Mouse (Mus musculus): ENCODE results near the gene Pxylp1. TPM values are rescaled to one million over a fixed set of nuclear protein-coding genes. Genes with fewer than 3 reads are reported as not detected.

Pxylp1 gene
- total and polyA plus RNA-seq, 3 experiments = 7.8 to 10.1 (median 8.3) TPM

GRCm38 (mm10) chr9:96867165-96867564 lies 25.3 kb downstream of the Pxylp1 start:
- peaks cover 2% of the 10 kb centered on the region for H3K9me3 ChIP-seq (replicated peaks; ENCODE audit: low read length)
- H3K9ac ChIP-seq (ENCODE audit: insufficient read depth, low read depth) = no peak overlapping the region
- peaks cover 0 to 4% of the 10 kb centered on the region in 2 experiments for H3K36me3 ChIP-seq (replicated peaks in 1 of 2; ENCODE audit: control insufficient read depth in 1 of 2, insufficient read depth in 1 of 2, low read length in 1 of 2)
- H3K4me3 ChIP-seq (replicated peaks in 1 of 3; ENCODE audit: low read depth in 2 of 3, low read length in 2 of 3, poor library complexity in 1 of 3) = no peak overlapping the region
- H3K27ac ChIP-seq (ENCODE audit: insufficient read depth, low read depth) = no peak overlapping the region
- dilution Hi-C loops (cut with MboI; ENCODE audit: extremely low pct_ligation_motif_present, extremely low pct_unique_long_range_greater_than_20kb, low sequenced_read_pairs) = no loop called here
- no peak for TF ChIP-seq TCF12 (IDR thresholded peaks at IDR 0.05; ENCODE audit: low read depth, low read length)
- no peak for TF ChIP-seq ZMIZ1 (IDR thresholded peaks at IDR 0.05; ENCODE audit: low read depth, low read length)
- TF ChIP-seq MXI1 (IDR thresholded peaks at IDR 0.05; ENCODE audit: low read depth, low read length) = no peak
- no peak for TF ChIP-seq E2F4 (IDR thresholded peaks at IDR 0.05; ENCODE audit: insufficient replicate concordance, low read depth, low read length)
- TF ChIP-seq RCOR1 (conservative IDR thresholded peaks at IDR 0.05; ENCODE audit: low read depth, low read length) = no peak
- TF ChIP-seq MAX (IDR thresholded peaks at IDR 0.05; ENCODE audit: low read length) = no peak
- TF ChIP-seq TBP (conservative IDR thresholded peaks at IDR 0.05; ENCODE audit: low read depth, low read length) = no peak
- no peak for TF ChIP-seq NELFE (IDR thresholded peaks at IDR 0.05; ENCODE audit: low read depth, low read length)
- TF ChIP-seq GABPA (IDR thresholded peaks at IDR 0.05; ENCODE audit: insufficient replicate concordance, low read depth, low read length) = no peak
- no peak for TF ChIP-seq CTCF (conservative IDR thresholded peaks at IDR 0.05 in 1 of 2, IDR thresholded peaks at IDR 0.05 in 1 of 2; ENCODE audit: low read depth in 2 of 2, low read length in 2 of 2)
- TF ChIP-seq HCFC1 (IDR thresholded peaks at IDR 0.05; ENCODE audit: low read depth, low read length) = no peak
- TF ChIP-seq JUN (IDR thresholded peaks at IDR 0.05; ENCODE audit: insufficient read depth, low read depth, low read length) = no peak
- no peak for TF ChIP-seq CHD1 (IDR thresholded peaks at IDR 0.05; ENCODE audit: low read depth, low read length)
- no peak for TF ChIP-seq KAT2A (IDR thresholded peaks at IDR 0.05; ENCODE audit: insufficient replicate concordance, low read length)
- TF ChIP-seq MAZ (IDR thresholded peaks at IDR 0.05; ENCODE audit: low read depth, low read length) = no peak
- no peak for TF ChIP-seq NRF1 (IDR thresholded peaks at IDR 0.05; ENCODE audit: low read depth, low read length)
- no peak for TF ChIP-seq ZC3H11A (IDR thresholded peaks at IDR 0.05; ENCODE audit: low read depth, low read length)
- no peak for TF ChIP-seq MAFK (IDR thresholded peaks at IDR 0.05; ENCODE audit: insufficient replicate concordance, low read length)
- no peak for TF ChIP-seq CHD2 (IDR thresholded peaks at IDR 0.05; ENCODE audit: low read length)
- H3K27me3 ChIP-seq (replicated peaks) = no peaks in the 10 kb centered on the region
- no peaks in the 10 kb centered on the region for H3K79me2 ChIP-seq (replicated peaks; ENCODE audit: control insufficient read depth, extremely low read depth, insufficient read depth, poor library complexity, severe bottlenecking)
- H3K4me2 ChIP-seq (ENCODE audit: insufficient read depth, low read depth, poor library complexity, severe bottlenecking) = no peak overlapping the region
- H3K4me1 ChIP-seq (ENCODE audit: control insufficient read depth in 1 of 2, insufficient read depth in 2 of 2) = peaks cover 13 to 74% of the 10 kb centered on the region in 2 experiments
- in situ Hi-C loops (cut with MboI; ENCODE audit: low pct_ligation_motif_present, low pct_unique_long_range_greater_than_20kb, low sequenced_read_pairs) = no loop called here
- no peak for DNase-seq (ENCODE audit: extremely low read depth)

GRCm38 (mm10) chr9:96866196-96866595 lies 26.3 kb downstream of the Pxylp1 start:
- Histone ChIP-seq H3K27ac (ENCODE audit: insufficient read depth, low read depth) (no peak overlapping the region), H3K36me3 (replicated peaks in 1 of 2; ENCODE audit: control insufficient read depth in 1 of 2, insufficient read depth in 1 of 2, low read length in 1 of 2) (peaks cover 0 to 5% of the 10 kb centered on the region in 2 experiments), H3K9me3 (replicated peaks; ENCODE audit: low read length) (peaks cover 2% of the 10 kb centered on the region), H3K4me1 (ENCODE audit: control insufficient read depth in 1 of 2, insufficient read depth in 2 of 2) (peaks cover 15 to 83% of the 10 kb centered on the region in 2 experiments), H3K79me2 (replicated peaks; ENCODE audit: control insufficient read depth, extremely low read depth, insufficient read depth, poor library complexity, severe bottlenecking) (no peaks in the 10 kb centered on the region), H3K4me3 (replicated peaks in 1 of 3; ENCODE audit: low read depth in 2 of 3, low read length in 2 of 3, poor library complexity in 1 of 3) (no peak overlapping the region), H3K4me2 (ENCODE audit: insufficient read depth, low read depth, poor library complexity, severe bottlenecking) (no peak overlapping the region), H3K9ac (ENCODE audit: insufficient read depth, low read depth) (no peak overlapping the region), H3K27me3 (replicated peaks) (no peaks in the 10 kb centered on the region)
- TF ChIP-seq MYC (IDR thresholded peaks at IDR 0.05; ENCODE audit: low read depth, low read length) (no peak), RAD21 (IDR thresholded peaks at IDR 0.05; ENCODE audit: low read depth, low read length) (no peak), E2F4 (IDR thresholded peaks at IDR 0.05; ENCODE audit: insufficient replicate concordance, low read depth, low read length) (no peak), PAX5 (IDR thresholded peaks at IDR 0.05; ENCODE audit: low read length) (no peak), TCF12 (IDR thresholded peaks at IDR 0.05; ENCODE audit: low read depth, low read length) (no peak), KAT2A (IDR thresholded peaks at IDR 0.05; ENCODE audit: insufficient replicate concordance, low read length) (no peak), MEF2A (IDR thresholded peaks at IDR 0.05; ENCODE audit: borderline replicate concordance, low read depth, low read length) (no peak), CHD2 (IDR thresholded peaks at IDR 0.05; ENCODE audit: low read length) (no peak), ZMIZ1 (IDR thresholded peaks at IDR 0.05; ENCODE audit: low read depth, low read length) (no peak), GABPA (IDR thresholded peaks at IDR 0.05; ENCODE audit: insufficient replicate concordance, low read depth, low read length) (no peak), MAFK (IDR thresholded peaks at IDR 0.05; ENCODE audit: insufficient replicate concordance, low read length) (no peak), MXI1 (IDR thresholded peaks at IDR 0.05; ENCODE audit: low read depth, low read length) (no peak), JUN (IDR thresholded peaks at IDR 0.05; ENCODE audit: insufficient read depth, low read depth, low read length) (no peak)
- dilution Hi-C loops (cut with MboI; ENCODE audit: extremely low pct_ligation_motif_present, extremely low pct_unique_long_range_greater_than_20kb, low sequenced_read_pairs) = no loop called here
- in situ Hi-C loops (cut with MboI; ENCODE audit: low pct_ligation_motif_present, low pct_unique_long_range_greater_than_20kb, low sequenced_read_pairs) = no loop called here
- DNase-seq (ENCODE audit: extremely low read depth) = no peak
